In genomic region chr10:128743791-128744191, GRCm38 (mm10) we compare ENCODE assay signal across 8 mouse cellular contexts. TPM values are rescaled to one million over a fixed set of nuclear protein-coding genes. Genes with fewer than 3 reads are reported as not detected.
DNase-seq lines count a peak whose midpoint lies in the region; ATAC-seq and TF ChIP-seq lines count a peak whose summit lies in the region.

No protein-coding gene starts in this region.

- peak overlapping the region; percentile 67 for H3K4me3 ChIP-seq in intestine, embryonic 15.5 days (replicated peaks)
- peak overlapping the region; percentile 62 for H3K4me3 ChIP-seq in liver, adult 2 months (ENCODE audit: insufficient read depth, low read depth, low read length)
- H3K4me3 ChIP-seq in midbrain, postnatal 0 days (ENCODE audit: low read depth, low read length): peak overlapping the region; percentile 68
- H3K4me3 ChIP-seq in stomach, embryonic 15.5 days (replicated peaks): peak overlapping the region; percentile 65

- TF ChIP-seq POLR2A in liver, adult 2 months (IDR thresholded peaks at IDR 0.05; ENCODE audit: extremely low read depth, insufficient read depth, low read length): peak; percentile 39; the same call in 1 of the 2 replicates

- intact Hi-C loops in gastrocnemius, postnatal 36 days (cut with DNase I): loop anchor here (5.0 kb wide), 1 partner anchor 41 kb away; the partner anchor contains the start of gene Pmel

- under 1% methylated on average over 33 of the region's 37 CpGs for WGBS in intestine, embryonic 15.5 days
- under 1% methylated on average over 37 of the region's 37 CpGs for WGBS in liver, adult 2 months
- 1% methylated on average over 36 of the region's 37 CpGs for WGBS in midbrain, postnatal 0 days
- WGBS in stomach, embryonic 15.5 days: under 1% methylated on average over 35 of the region's 37 CpGs

- H3K27ac ChIP-seq in intestine, embryonic 15.5 days: peak overlapping the region; percentile 52
- H3K27ac ChIP-seq in liver, adult 2 months (replicated peaks; ENCODE audit: insufficient read depth, low read depth, low read length): peak overlapping the region; percentile 71
- H3K27ac ChIP-seq in midbrain, postnatal 0 days (ENCODE audit: low read depth, low read length): no peak overlapping the region
- peak overlapping the region; percentile 79 for H3K27ac ChIP-seq in stomach, embryonic 15.5 days

- peaks cover 21% of the 10 kb centered on the region for H3K4me1 ChIP-seq in intestine, embryonic 15.5 days (replicated peaks)
- peaks cover 9% of the 10 kb centered on the region for H3K4me1 ChIP-seq in liver, adult 2 months (ENCODE audit: control insufficient read depth, insufficient read depth, low read length)
- no peaks in the 10 kb centered on the region; the same call in 1 of the 2 replicates for H3K4me1 ChIP-seq in midbrain, postnatal 0 days (ENCODE audit: insufficient read depth, low read length)
- H3K4me1 ChIP-seq in stomach, embryonic 15.5 days: peaks cover 18% of the 10 kb centered on the region

- peak overlapping the region; percentile 90 for H3K4me2 ChIP-seq in intestine, embryonic 15.5 days (replicated peaks)
- H3K4me2 ChIP-seq in midbrain, postnatal 0 days (ENCODE audit: low read depth, low read length, poor library complexity, severe bottlenecking): peak overlapping the region; percentile 99
- H3K4me2 ChIP-seq in stomach, embryonic 15.5 days: peak overlapping the region; percentile 87

- ATAC-seq in CD4-positive, CD25-positive, alpha-beta regulatory T cell, adult 4 months: no peak
- peak; percentile 12 for ATAC-seq in common myeloid progenitor, adult 5-6 weeks (replicated peaks; ENCODE audit: low read depth, poor library complexity, severe bottlenecking)
- peak; percentile 32 for ATAC-seq in intestine, embryonic 15.5 days
- no peak for ATAC-seq in midbrain, postnatal 0 days (ENCODE audit: low FRiP score)
- ATAC-seq in stomach, embryonic 15.5 days (ENCODE audit: insufficient read depth, low FRiP score, low read depth): peak; percentile 36; the same call in 1 of the 2 replicates

- H3K27me3 ChIP-seq in intestine, embryonic 15.5 days (replicated peaks): no peaks in the 10 kb centered on the region
- H3K27me3 ChIP-seq in liver, adult 2 months (ENCODE audit: control insufficient read depth, insufficient read depth, low read length): no peaks in the 10 kb centered on the region
- H3K27me3 ChIP-seq in midbrain, postnatal 0 days (ENCODE audit: insufficient read depth, low read length): peaks cover 7% of the 10 kb centered on the region; the same call in 1 of the 2 replicates
- H3K27me3 ChIP-seq in stomach, embryonic 15.5 days (replicated peaks): no peaks in the 10 kb centered on the region; the same call in 1 of the 2 replicates

- peak; percentile 57 for DNase-seq in CD4-positive, CD25-positive, alpha-beta regulatory T cell, adult 2 months (ENCODE audit: low read depth, low spot score)
- peak; percentile 57 to 68 for DNase-seq in gastrocnemius, postnatal 36 days
- peak; percentile 48 for DNase-seq in liver, adult 2 months (ENCODE audit: extremely low read depth, low read depth, low spot score)
- DNase-seq in midbrain, postnatal 0 days (ENCODE audit: low spot score): peak; percentile 39

- H3K36me3 ChIP-seq in intestine, embryonic 15.5 days: no peaks in the 10 kb centered on the region
- no peaks in the 10 kb centered on the region for H3K36me3 ChIP-seq in liver, adult 2 months (ENCODE audit: control insufficient read depth, insufficient read depth, low read length)
- H3K36me3 ChIP-seq in midbrain, postnatal 0 days (ENCODE audit: insufficient read depth, low read length): no peaks in the 10 kb centered on the region
- no peaks in the 10 kb centered on the region for H3K36me3 ChIP-seq in stomach, embryonic 15.5 days

- H3K9ac ChIP-seq in intestine, embryonic 15.5 days: peak overlapping the region; percentile 75
- H3K9ac ChIP-seq in liver, adult 2 months (ENCODE audit: low read depth, low read length): peak overlapping the region; percentile 82
- peak overlapping the region; percentile 66 for H3K9ac ChIP-seq in midbrain, postnatal 0 days (replicated peaks; ENCODE audit: low read length, poor library complexity, severe bottlenecking)
- peak overlapping the region; percentile 55 for H3K9ac ChIP-seq in stomach, embryonic 15.5 days

- no peaks in the 10 kb centered on the region for H3K9me3 ChIP-seq in intestine, embryonic 15.5 days
- no peaks in the 10 kb centered on the region for H3K9me3 ChIP-seq in midbrain, postnatal 0 days (ENCODE audit: low read length)
- no peaks in the 10 kb centered on the region for H3K9me3 ChIP-seq in stomach, embryonic 15.5 days

- peaks cover 5% of the 10 kb centered on the region; the same call in 1 of the 2 replicates for H3K79me2 ChIP-seq in liver, adult 2 months (ENCODE audit: control insufficient read depth, insufficient read depth, low read length)

- no peak for TF ChIP-seq CTCF in liver, adult 2 months (IDR thresholded peaks at IDR 0.05; ENCODE audit: low read depth, low read length)
- TF ChIP-seq CTCF in midbrain, postnatal 0 days (IDR thresholded peaks at IDR 0.05): no peak

RNA-seq across cellular contexts. Expression of gene Dgka, which starts 0.9 kb away (rescaled TPM):
- 100 to 1,000 TPM; 322 to 370 TPM for polyA plus RNA-seq in CD4-positive, CD25-positive, alpha-beta regulatory T cell, adult 4 months (2017; shearing (Covaris generic))
- 5.3 and 8.4 TPM in 2 replicates for total RNA-seq in common myeloid progenitor, adult 5-6 weeks (2017)
- 1 to 10 TPM; 7.7 to 9.8 TPM for total RNA-seq in gastrocnemius, postnatal 36 days (2021)
- 7.1 and 7.4 TPM in 2 replicates for polyA plus RNA-seq in intestine, embryonic 15.5 days (2015; fragmentation: Nextera tagmentation; extraction: Ambion mirVana)
- 4.1 and 6.5 TPM in 2 replicates for total RNA-seq in liver, adult 2 months (2014; rRNA removed)
- polyA plus RNA-seq in liver, adult 2 months (2012; rRNA removed): 7.1 and 7.2 TPM in 2 replicates
- total RNA-seq in midbrain, postnatal 0 days (2014; rRNA removed): 4.5 and 7.5 TPM in 2 replicates
- 4.9 and 5.1 TPM in 2 replicates for polyA plus RNA-seq in midbrain, postnatal 0 days (2015; fragmentation: Nextera tagmentation; extraction: Ambion mirVana)
- polyA plus RNA-seq in stomach, embryonic 15.5 days (2015; fragmentation: Nextera tagmentation; extraction: Ambion mirVana): 15.9 and 18.0 TPM in 2 replicates

RNA-seq across cellular contexts. Expression of gene Pym1, which starts 3.9 kb away (rescaled TPM):
- polyA plus RNA-seq in CD4-positive, CD25-positive, alpha-beta regulatory T cell, adult 4 months (2017; shearing (Covaris generic)): 10 to 100 TPM; 58.0 to 86.6 TPM
- total RNA-seq in common myeloid progenitor, adult 5-6 weeks (2017): 37.9 and 50.1 TPM in 2 replicates
- total RNA-seq in gastrocnemius, postnatal 36 days (2021): 10 to 100 TPM in 1 of 2 experiments, 1 to 10 TPM in 1; 8.8 to 11.7 TPM
- 32.9 and 34.1 TPM in 2 replicates for polyA plus RNA-seq in intestine, embryonic 15.5 days (2015; fragmentation: Nextera tagmentation; extraction: Ambion mirVana)
- total RNA-seq in liver, adult 2 months (2014; rRNA removed): 9.5 and 12.7 TPM in 2 replicates
- 15.0 and 15.6 TPM in 2 replicates for polyA plus RNA-seq in liver, adult 2 months (2012; rRNA removed)
- total RNA-seq in midbrain, postnatal 0 days (2014; rRNA removed): 54.9 and 60.1 TPM in 2 replicates
- polyA plus RNA-seq in midbrain, postnatal 0 days (2015; fragmentation: Nextera tagmentation; extraction: Ambion mirVana): 48.0 and 52.2 TPM in 2 replicates
- polyA plus RNA-seq in stomach, embryonic 15.5 days (2015; fragmentation: Nextera tagmentation; extraction: Ambion mirVana): 36.1 TPM in 2 replicates

RNA-seq across cellular contexts. Expression of gene Cdk2, which starts 39.0 kb away (rescaled TPM):
- polyA plus RNA-seq in CD4-positive, CD25-positive, alpha-beta regulatory T cell, adult 4 months (2017; shearing (Covaris generic)): 10 to 100 TPM; 19.7 to 23.2 TPM
- total RNA-seq in common myeloid progenitor, adult 5-6 weeks (2017): 50.2 and 69.2 TPM in 2 replicates
- 1 to 10 TPM; 4.6 to 5.5 TPM for total RNA-seq in gastrocnemius, postnatal 36 days (2021)
- 72.7 and 80.9 TPM in 2 replicates for polyA plus RNA-seq in intestine, embryonic 15.5 days (2015; fragmentation: Nextera tagmentation; extraction: Ambion mirVana)
- total RNA-seq in liver, adult 2 months (2014; rRNA removed): 4.7 and 7.6 TPM in 2 replicates
- 7.0 and 8.3 TPM in 2 replicates for polyA plus RNA-seq in liver, adult 2 months (2012; rRNA removed)
- 7.8 and 11.1 TPM in 2 replicates for total RNA-seq in midbrain, postnatal 0 days (2014; rRNA removed)
- polyA plus RNA-seq in midbrain, postnatal 0 days (2015; fragmentation: Nextera tagmentation; extraction: Ambion mirVana): 8.7 and 10.7 TPM in 2 replicates
- polyA plus RNA-seq in stomach, embryonic 15.5 days (2015; fragmentation: Nextera tagmentation; extraction: Ambion mirVana): 79.8 and 89.1 TPM in 2 replicates

RNA-seq across cellular contexts. Expression of gene Pmel, which starts 39.8 kb away (rescaled TPM):
- polyA plus RNA-seq in CD4-positive, CD25-positive, alpha-beta regulatory T cell, adult 4 months (2017; shearing (Covaris generic)): 1 to 10 TPM; 4.8 TPM
- not detected in 2 replicates for total RNA-seq in common myeloid progenitor, adult 5-6 weeks (2017)
- total RNA-seq in gastrocnemius, postnatal 36 days (2021): under 1 TPM in 1 of 2 experiments, not detected in 1; 0.22 TPM
- 1.0 and 1.1 TPM in 2 replicates for polyA plus RNA-seq in intestine, embryonic 15.5 days (2015; fragmentation: Nextera tagmentation; extraction: Ambion mirVana)
- total RNA-seq in liver, adult 2 months (2014; rRNA removed): 0.09 and 0.40 TPM in 2 replicates
- 0.72 and 0.83 TPM in 2 replicates for polyA plus RNA-seq in liver, adult 2 months (2012; rRNA removed)
- total RNA-seq in midbrain, postnatal 0 days (2014; rRNA removed): 0.76 and 3.4 TPM in 2 replicates
- polyA plus RNA-seq in midbrain, postnatal 0 days (2015; fragmentation: Nextera tagmentation; extraction: Ambion mirVana): 1.0 and 1.1 TPM in 2 replicates
- 1.3 and 1.9 TPM in 2 replicates for polyA plus RNA-seq in stomach, embryonic 15.5 days (2015; fragmentation: Nextera tagmentation; extraction: Ambion mirVana)

RNA-seq across cellular contexts. Expression of gene Mmp19, which starts 46.9 kb away (rescaled TPM):
- under 1 TPM in 1 of 2 experiments, not detected in 1; 0.27 TPM for polyA plus RNA-seq in CD4-positive, CD25-positive, alpha-beta regulatory T cell, adult 4 months (2017; shearing (Covaris generic))
- total RNA-seq in common myeloid progenitor, adult 5-6 weeks (2017): 1.9 and 3.0 TPM in 2 replicates
- 1 to 10 TPM in 1 of 2 experiments, under 1 TPM in 1; 0.92 to 2.6 TPM for total RNA-seq in gastrocnemius, postnatal 36 days (2021)
- 0.60 and 1.0 TPM in 2 replicates for polyA plus RNA-seq in intestine, embryonic 15.5 days (2015; fragmentation: Nextera tagmentation; extraction: Ambion mirVana)
- 74.3 and 79.8 TPM in 2 replicates for total RNA-seq in liver, adult 2 months (2014; rRNA removed)
- 48.4 and 67.5 TPM in 2 replicates for polyA plus RNA-seq in liver, adult 2 months (2012; rRNA removed)
- 1.3 and 1.8 TPM in 2 replicates for total RNA-seq in midbrain, postnatal 0 days (2014; rRNA removed)
- polyA plus RNA-seq in midbrain, postnatal 0 days (2015; fragmentation: Nextera tagmentation; extraction: Ambion mirVana): 0.29 and 0.54 TPM in 2 replicates
- polyA plus RNA-seq in stomach, embryonic 15.5 days (2015; fragmentation: Nextera tagmentation; extraction: Ambion mirVana): 1.2 and 2.0 TPM in 2 replicates

Comparison
In these comparisons a context has a peak if more than half of its experiments do, and no peak if none do; other contexts are left out.
1. ATAC-seq: peak in common myeloid progenitor, adult 5-6 weeks (single experiment), intestine, embryonic 15.5 days (single experiment) and stomach, embryonic 15.5 days (single experiment); none in CD4-positive, CD25-positive, alpha-beta regulatory T cell, adult 4 months (single experiment) and midbrain, postnatal 0 days (single experiment).
2. RNA of gene Dgka, which starts 0.9 kb away (polyA plus RNA-seq): 322 to 370 TPM in CD4-positive, CD25-positive, alpha-beta regulatory T cell, adult 4 months; 15.9 to 18.0 TPM in stomach, embryonic 15.5 days, 7.1 to 7.2 TPM in liver, adult 2 months, 7.1 to 7.4 TPM in intestine, embryonic 15.5 days and 4.9 to 5.1 TPM in midbrain, postnatal 0 days; every median in the first group is over 10 times any median in the second.
3. Peak in every context shown above with its lines, with median percentiles within 50 percentile points of each other: DNase-seq, H3K4me2 ChIP-seq, H3K4me3 ChIP-seq and H3K9ac ChIP-seq.